Comparison of ENCODE assay signal across 11 mouse cellular contexts in the genomic region with DNA sequence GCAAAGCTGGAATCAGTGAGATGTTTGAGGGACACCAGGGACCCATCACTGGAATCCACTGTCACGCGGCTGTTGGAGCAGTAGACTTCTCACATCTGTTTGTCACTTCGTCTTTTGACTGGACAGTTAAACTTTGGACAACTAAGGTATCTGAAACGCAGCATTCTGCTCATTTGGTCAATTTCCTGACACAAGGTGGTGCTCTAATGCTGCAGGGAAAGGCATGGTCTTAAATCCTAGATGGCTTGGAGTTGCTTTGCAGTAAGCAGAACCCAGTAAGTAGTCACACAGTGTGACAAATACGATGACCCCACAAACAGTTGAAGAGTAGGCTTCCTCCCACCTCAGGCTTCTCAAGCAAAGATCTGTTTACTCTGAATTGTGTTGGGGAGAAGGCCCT. TPM values are rescaled to one million over a fixed set of nuclear protein-coding genes. Genes with fewer than 3 reads are reported as not detected.
DNase-seq lines count a peak whose midpoint lies in the region; ATAC-seq and TF ChIP-seq lines count a peak whose summit lies in the region.
"Had no signal": no experiment of that assay in that cellular context is flagged by ENCODE, and none has a peak within 500 bp of the region (broad histone marks: within the 10 kb centered on the region; RNA-seq: fewer than 3 reads in every experiment).

No protein-coding gene starts in this region.

- no peak overlapping the region for H3K4me2 ChIP-seq in liver, embryonic 11.5 days
- H3K4me2 ChIP-seq: liver, embryonic 13.5 days had no signal

- no peaks in the 10 kb centered on the region for H3K9me3 ChIP-seq in liver, embryonic 11.5 days (ENCODE audit: control insufficient read depth, low read length)
- H3K9me3 ChIP-seq: liver, embryonic 13.5 days had no signal

- TF ChIP-seq POLR2A in liver, adult 2 months (IDR thresholded peaks at IDR 0.05; ENCODE audit: extremely low read depth, insufficient read depth, low read length), result no peak

- DNase-seq in gastrocnemius, adult 2 months, result no peak
- DNase-seq in gastrocnemius, postnatal 25 days, result no peak
- peak; percentile 77 for DNase-seq in liver, adult 2 months (ENCODE audit: extremely low read depth, low read depth, low spot score)
- DNase-seq in liver, embryonic 11.5 days (ENCODE audit: low spot score), result no peak
- peak; percentile 45 for DNase-seq in MN1 (ENCODE audit: low spot score)
- DNase-seq in forelimb bud, embryonic 11.5 days (ENCODE audit: low read depth, low spot score), result peak; percentile 32
- DNase-seq in spleen, postnatal 36 days (ENCODE audit: low spot score in 2 of 2), result no peak
- DNase-seq: liver, embryonic 13.5 days; right cerebral cortex, postnatal 14 days; thymus, postnatal 36 days had no signal

- H3K4me1 ChIP-seq in liver, adult 2 months (ENCODE audit: control insufficient read depth, insufficient read depth, low read length), result peaks cover 24% of the 10 kb centered on the region
- no peaks in the 10 kb centered on the region; the same call in 1 of the 2 replicates for H3K4me1 ChIP-seq in liver, embryonic 11.5 days (replicated peaks; ENCODE audit: control insufficient read depth, insufficient read depth, low read length)

- H3K27me3 ChIP-seq in liver, adult 2 months (ENCODE audit: control insufficient read depth, insufficient read depth, low read length), result no peaks in the 10 kb centered on the region
- no peaks in the 10 kb centered on the region for H3K27me3 ChIP-seq in liver, embryonic 11.5 days (replicated peaks; ENCODE audit: control insufficient read depth, insufficient read depth, low read length)
- H3K27me3 ChIP-seq: liver, embryonic 13.5 days had no signal

- intact Hi-C loops in gastrocnemius, adult 2 months (cut with DNase I), result loop anchor here (2.0 kb wide), 1 partner anchor 296 kb away; the partner anchor contains the start of gene Dlx2

- TF ChIP-seq CTCF in gastrocnemius, adult 2 months (IDR thresholded peaks at IDR 0.05), result peak; percentile 63
- TF ChIP-seq CTCF in liver, adult 2 months (IDR thresholded peaks at IDR 0.05; ENCODE audit: low read depth, low read length), result no peak

- H3K27ac ChIP-seq in gastrocnemius, adult 2 months, result no peak overlapping the region
- 0 out of 2 replicates have a peak overlapping the region, but pooled peaks have one; percentile 7 for H3K27ac ChIP-seq in liver, adult 2 months (replicated peaks; ENCODE audit: insufficient read depth, low read depth, low read length)
- no peak overlapping the region for H3K27ac ChIP-seq in liver, embryonic 11.5 days (ENCODE audit: low read depth, low read length)
- H3K27ac ChIP-seq: liver, embryonic 13.5 days had no signal

- peaks cover 21% of the 10 kb centered on the region for H3K36me3 ChIP-seq in liver, adult 2 months (ENCODE audit: control insufficient read depth, insufficient read depth, low read length)
- peaks cover 19% of the 10 kb centered on the region for H3K36me3 ChIP-seq in liver, embryonic 11.5 days (ENCODE audit: control insufficient read depth, insufficient read depth, low read length)

- no peak overlapping the region for H3K9ac ChIP-seq in liver, adult 2 months (ENCODE audit: low read depth, low read length)
- no peak overlapping the region for H3K9ac ChIP-seq in liver, embryonic 11.5 days (ENCODE audit: low read depth, low read length)
- H3K9ac ChIP-seq: liver, embryonic 13.5 days had no signal

- no peak overlapping the region for H3K4me3 ChIP-seq in gastrocnemius, adult 2 months
- no peak overlapping the region for H3K4me3 ChIP-seq in liver, adult 2 months (ENCODE audit: insufficient read depth, low read depth, low read length)
- H3K4me3 ChIP-seq in liver, embryonic 11.5 days (ENCODE audit: low read depth, low read length), result no peak overlapping the region
- H3K4me3 ChIP-seq: liver, embryonic 13.5 days had no signal

- ATAC-seq in liver, embryonic 11.5 days (replicated peaks; ENCODE audit: low FRiP score), result no peak
- no peak for ATAC-seq in megakaryocyte, adult 5-6 weeks (ENCODE audit: poor library complexity, severe bottlenecking)

- WGBS in liver, adult 2 months, result 50% methylated on average over 5 of the region's 5 CpGs
- WGBS in liver, embryonic 11.5 days, result 86% methylated on average over 5 of the region's 5 CpGs

- no peaks in the 10 kb centered on the region; the same call in 1 of the 2 replicates for H3K79me2 ChIP-seq in liver, adult 2 months (ENCODE audit: control insufficient read depth, insufficient read depth, low read length)

RNA-seq across cellular contexts. Expression of gene Dync1i2, which starts 39.3 kb away (rescaled TPM):
- 10 to 100 TPM; 40.1 to 49.3 TPM for total RNA-seq in gastrocnemius, adult 2 months (2021)
- total RNA-seq in gastrocnemius, postnatal 25 days (2021), result 10 to 100 TPM; 39.0 to 39.1 TPM
- total RNA-seq in liver, adult 2 months (2014; rRNA removed), result 23.0 TPM in 2 replicates
- 9.1 and 10.5 TPM in 2 replicates for polyA plus RNA-seq in liver, adult 2 months (2012; rRNA removed)
- polyA plus RNA-seq in liver, embryonic 11.5 days (2014; fragmentation: Nextera tagmentation; extraction: Ambion mirVana), result 78.5 and 82.2 TPM in 2 replicates
- total RNA-seq in megakaryocyte, adult 5-6 weeks (2015), result 119 and 139 TPM in 2 replicates
- total RNA-seq in megakaryocyte, adult 5-6 weeks (2017), result 126 TPM in 2 replicates

Comparison
In these comparisons a context has a peak if more than half of its experiments do, and no peak if none do; other contexts are left out.
1. DNase-seq: peak in liver, adult 2 months (single experiment), MN1 (single experiment) and forelimb bud, embryonic 11.5 days (single experiment); none in gastrocnemius, adult 2 months (single experiment), gastrocnemius, postnatal 25 days (single experiment), liver, embryonic 11.5 days (single experiment) and spleen, postnatal 36 days (0 of 2).